Mouse (Mus musculus) heart, postnatal 14 days (tissue): Measurements from ENCODE around the gene Rab26. TPM values are rescaled to one million over a fixed set of nuclear protein-coding genes. Genes with fewer than 3 reads are reported as not detected.

ENCODE experiments used
- DNase-seq, 2 experiments: peaks; one replicate each; pipeline ENCODE4 v3.0.0; 2021 to 2022
- intact Hi-C: fragments of 180-260 bp; cut with DNase I; formaldehyde crosslinking; loops from one replicate; pipeline ENCODE4 v1.15.1; 2025
- long read RNA-seq, 2 experiments: library from polyadenylated mRNA; stranded (forward); transcript quantifications; one replicate each; pipeline ENCODE4 v2.0.0; 2021
- total RNA-seq, 2 experiments: library from RNA; stranded (reverse); gene quantifications; 2 replicates each; pipeline ENCODE4 v1.2.3; 2021

The Rab26 gene
- total RNA-seq = under 1 TPM; 0.19 to 0.34 TPM
- long read RNA-seq, experiment 1 = 0 reads
- long read RNA-seq, experiment 2 = 0 reads

GRCm38 (mm10) chr17:24534160-24534718, at the start of gene Rab26:
Gene Rab26, minus strand, starts transcription at chr17:24534210.
- intact Hi-C loops = no loop called here
- DNase-seq = no peak

- DNase-seq = no peak
- intact Hi-C loops = no loop called here
Observed at GRCm38 (mm10) chr17:24580287-24580686, 46.3 kb upstream of the Rab26 start.

GRCm38 (mm10) chr17:24579532-24579931, 45.5 kb upstream of the Rab26 start:
- no peak for DNase-seq
- intact Hi-C loops = no loop called here

- DNase-seq = no peak
- intact Hi-C loops = no loop called here
Observed at GRCm38 (mm10) chr17:24573811-24574210, 39.8 kb upstream of the Rab26 start.

- intact Hi-C loops = no loop called here
- DNase-seq = no peak
Observed at GRCm38 (mm10) chr17:24572651-24573245, 38.7 kb upstream of the Rab26 start.

GRCm38 (mm10) chr17:24569837-24570236, 35.8 kb upstream of the Rab26 start:
- DNase-seq = no peak
- intact Hi-C loops = no loop called here

GRCm38 (mm10) chr17:24567034-24567779, 33.2 kb upstream of the Rab26 start:
- DNase-seq = peak; percentile 65 to 67
- intact Hi-C loops = no loop called here

- intact Hi-C loops = no loop called here
- no peak for DNase-seq
Observed at GRCm38 (mm10) chr17:24565792-24566191, 31.8 kb upstream of the Rab26 start.

- no peak for DNase-seq
- intact Hi-C loops = no loop called here
Observed at GRCm38 (mm10) chr17:24565092-24565491, 31.1 kb upstream of the Rab26 start.

- DNase-seq = no peak
- intact Hi-C loops = no loop called here
Observed at GRCm38 (mm10) chr17:24564422-24564821, 30.4 kb upstream of the Rab26 start.

GRCm38 (mm10) chr17:24563638-24564037, 29.6 kb upstream of the Rab26 start:
- no peak for DNase-seq
- intact Hi-C loops = no loop called here

GRCm38 (mm10) chr17:24561592-24561991, 27.6 kb upstream of the Rab26 start:
- intact Hi-C loops = no loop called here
- no peak for DNase-seq

GRCm38 (mm10) chr17:24560301-24561028, 26.5 kb upstream of the Rab26 start:
- DNase-seq = peak in 1 of 2 experiments; percentile 26
- intact Hi-C loops = no loop called here

GRCm38 (mm10) chr17:24559146-24559545, 25.1 kb upstream of the Rab26 start:
- intact Hi-C loops = no loop called here

GRCm38 (mm10) chr17:24558600-24559099, 24.6 kb upstream of the Rab26 start:
- intact Hi-C loops = no loop called here
- DNase-seq = peak in 1 of 2 experiments; percentile 39

More at GRCm38 (mm10) chr17:24559146-24559545, 25.1 kb upstream of the Rab26 start:
- DNase-seq = peak; percentile 56 to 58

GRCm38 (mm10) chr17:24557091-24557490, 23.1 kb upstream of the Rab26 start:
- intact Hi-C loops = no loop called here
- peak; percentile 61 to 67 for DNase-seq

- intact Hi-C loops = no loop called here
- no peak for DNase-seq
Observed at GRCm38 (mm10) chr17:24551050-24551444, 17.0 kb upstream of the Rab26 start.

GRCm38 (mm10) chr17:24550416-24551049, 16.5 kb upstream of the Rab26 start:
- intact Hi-C loops = no loop called here
- DNase-seq = peak; percentile 80 to 82

- intact Hi-C loops = loop anchor here (5.0 kb wide), 1 partner anchor 37 kb away; no protein-coding TSS in a partner anchor
- peak; percentile 100 for DNase-seq
Observed at GRCm38 (mm10) chr17:24549618-24550415, 15.8 kb upstream of the Rab26 start, which contains the start of gene Pkd1. Gene Pkd1, plus strand, starts transcription at chr17:24549834.
